Mouse (Mus musculus) left cerebral cortex, postnatal 25 days (tissue): Measurements from ENCODE around the gene Gimap4. TPM values are rescaled to one million over a fixed set of nuclear protein-coding genes. Genes with fewer than 3 reads are reported as not detected.

Source experiments
- DNase-seq, 2 experiments: peaks; one replicate each; pipeline ENCODE4 v3.0.0; 2022; ENCODE audit warnings: low spot score in 2 of 2, mixed read lengths in 1 of 2
- intact Hi-C: fragments of 180-260 bp; cut with DNase I; formaldehyde crosslinking; loops from one replicate; pipeline ENCODE4 v1.15.1; 2025
- total RNA-seq, 2 experiments: library from RNA; stranded (reverse); gene quantifications; 2 replicates each; pipeline ENCODE4 v1.2.3; 2021

Gene Gimap4
- total RNA-seq, 2 experiments from 2014 or later = 0.32 to 0.46 TPM

DNA sequence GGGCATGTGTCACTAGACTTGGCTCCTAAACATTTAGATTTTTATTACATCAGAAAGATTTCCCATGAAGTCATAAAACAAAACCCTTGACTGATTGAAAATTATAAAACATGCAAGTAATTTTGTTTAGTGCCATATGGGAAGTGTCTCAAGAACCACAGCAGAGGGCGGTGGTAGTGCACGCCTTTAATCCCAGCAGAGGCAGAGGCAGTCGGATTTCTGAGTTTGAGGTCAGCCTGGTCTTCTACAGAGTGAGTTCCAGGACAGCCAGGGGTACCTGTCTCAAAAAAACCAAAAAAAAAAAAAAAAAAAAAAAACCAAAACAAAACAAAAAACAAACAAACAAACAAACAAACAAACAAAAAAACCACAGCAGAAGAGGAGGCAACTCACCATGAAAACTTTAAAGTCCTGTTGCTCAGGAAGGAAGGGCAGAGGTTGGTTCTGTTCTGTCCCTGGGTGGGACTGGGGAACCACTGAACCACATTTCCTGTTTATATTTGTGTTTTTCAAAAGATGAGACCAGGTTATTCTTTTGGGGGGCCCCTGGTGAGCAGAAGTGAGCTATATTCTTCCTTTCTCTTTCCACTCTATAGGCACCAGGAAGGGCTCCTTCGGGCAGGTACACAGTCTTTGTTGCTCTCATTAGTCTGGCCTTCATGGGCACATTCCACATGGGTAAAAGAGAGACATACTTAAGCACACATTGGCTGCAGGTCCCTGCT lies 12.6 kb downstream of the Gimap4 start:
- intact Hi-C loops = no loop called here
- no peak for DNase-seq

- intact Hi-C loops = no loop called here
- no peak for DNase-seq
Observed at GRCm38 (mm10) chr6:48697555-48697930, 13.2 kb downstream of the Gimap4 start.

DNA sequence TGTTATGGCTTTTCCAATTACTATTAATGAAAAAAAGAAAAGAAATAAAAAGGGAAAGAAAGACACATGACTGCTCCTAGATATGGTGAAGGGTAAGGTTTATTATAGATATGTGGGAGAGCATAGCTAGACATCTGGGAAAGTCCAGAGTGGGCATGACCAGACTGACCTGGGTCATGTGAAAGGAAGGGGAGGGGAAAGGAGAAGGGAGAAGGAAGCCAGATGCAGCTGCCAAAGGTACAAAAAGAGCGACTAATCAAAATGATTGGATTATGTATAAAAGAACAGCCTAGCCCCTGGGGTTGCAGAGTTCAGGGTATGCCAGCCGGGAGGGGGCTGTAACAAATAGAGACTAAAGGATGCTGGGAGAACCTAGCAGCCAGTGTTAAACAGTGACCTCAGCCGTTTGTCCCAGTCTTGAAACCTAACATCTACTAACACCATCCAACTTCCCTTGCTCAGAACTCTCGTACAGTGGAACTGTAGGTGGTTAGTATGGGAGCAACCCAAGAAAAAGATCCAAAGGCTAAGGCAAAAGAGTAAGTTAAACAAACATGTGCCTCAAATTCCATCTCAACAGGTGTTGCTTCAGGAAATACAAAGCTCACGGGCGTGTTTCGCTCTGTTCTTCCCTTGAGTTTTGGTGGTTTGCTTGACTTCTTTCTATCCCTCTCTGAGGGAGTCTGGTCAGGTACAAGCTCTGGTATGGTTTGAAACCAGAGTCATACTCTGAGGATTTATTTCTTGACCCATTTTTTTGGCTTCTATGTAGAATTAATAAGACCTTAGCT lies 13.9 kb downstream of the Gimap4 start:
- no peak for DNase-seq
- intact Hi-C loops = no loop called here

GRCm38 (mm10) chr6:48698888-48699287 lies 14.5 kb downstream of the Gimap4 start:
- intact Hi-C loops = no loop called here
- DNase-seq = no peak

DNA sequence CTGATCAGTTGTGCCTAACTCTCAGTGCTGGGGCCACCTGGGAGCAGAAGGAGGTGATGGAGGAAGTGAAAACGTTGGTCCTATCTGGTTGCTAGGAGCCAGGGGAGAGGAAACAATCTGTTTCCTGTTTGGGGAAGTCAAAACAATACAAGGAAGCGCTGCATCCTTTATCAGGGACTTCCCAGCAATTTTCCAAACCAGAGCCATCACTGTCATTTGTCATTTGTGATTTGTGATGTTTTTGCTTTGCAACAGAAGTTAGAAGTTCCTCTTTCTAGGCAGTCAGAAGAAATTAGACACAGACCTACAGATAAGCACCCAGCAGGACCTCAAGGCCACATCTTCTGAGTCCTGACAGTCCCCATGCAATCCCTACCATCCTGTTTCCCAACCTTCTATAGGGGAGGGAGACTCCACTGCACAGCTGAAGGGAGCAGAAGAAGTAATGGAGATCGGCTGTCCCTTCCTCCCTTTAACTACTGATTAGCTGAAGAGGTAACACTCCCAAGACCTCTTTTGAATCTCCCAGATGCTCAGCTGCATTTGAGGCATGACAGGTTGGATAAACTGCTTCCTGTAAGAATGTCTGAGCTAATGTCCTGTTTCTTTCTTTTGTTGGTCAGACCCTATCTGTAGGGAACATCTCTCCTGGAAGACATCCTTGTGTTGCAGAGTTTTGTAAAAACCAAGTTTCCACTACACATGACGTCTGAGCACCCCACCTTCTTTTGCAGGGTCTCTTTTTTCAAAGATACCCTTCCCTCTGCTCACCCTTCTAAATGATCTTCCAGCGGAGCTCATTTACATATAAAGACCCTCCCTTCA lies 16.1 kb downstream of the Gimap4 start:
- DNase-seq = no peak
- intact Hi-C loops = no loop called here

- intact Hi-C loops = no loop called here
- no peak for DNase-seq
Observed at GRCm38 (mm10) chr6:48702146-48702545, 17.8 kb downstream of the Gimap4 start.

DNA sequence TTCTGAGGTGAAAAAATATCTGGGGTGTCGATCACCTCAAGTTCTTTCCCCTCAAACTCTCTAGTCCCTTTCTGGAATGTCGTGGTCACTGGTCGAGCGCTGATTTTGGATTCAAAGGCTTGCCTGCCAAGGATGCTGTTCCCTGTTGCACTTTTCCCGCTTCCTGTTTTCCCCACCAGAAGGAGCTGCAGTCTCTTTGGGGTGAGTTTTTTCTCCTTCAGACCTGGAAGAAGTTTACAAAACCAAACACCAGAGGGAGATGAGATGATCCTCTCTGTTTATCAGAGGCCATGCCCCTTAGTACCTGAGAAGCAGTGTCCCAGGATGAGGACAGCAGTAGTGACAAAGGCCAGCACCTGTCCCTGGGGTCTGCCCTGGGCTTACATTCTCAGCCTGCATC lies 18.3 kb downstream of the Gimap4 start:
- no peak for DNase-seq
- intact Hi-C loops = no loop called here

- intact Hi-C loops = no loop called here
- no peak for DNase-seq
Observed at GRCm38 (mm10) chr6:48704146-48704545, 19.8 kb downstream of the Gimap4 start.

DNA sequence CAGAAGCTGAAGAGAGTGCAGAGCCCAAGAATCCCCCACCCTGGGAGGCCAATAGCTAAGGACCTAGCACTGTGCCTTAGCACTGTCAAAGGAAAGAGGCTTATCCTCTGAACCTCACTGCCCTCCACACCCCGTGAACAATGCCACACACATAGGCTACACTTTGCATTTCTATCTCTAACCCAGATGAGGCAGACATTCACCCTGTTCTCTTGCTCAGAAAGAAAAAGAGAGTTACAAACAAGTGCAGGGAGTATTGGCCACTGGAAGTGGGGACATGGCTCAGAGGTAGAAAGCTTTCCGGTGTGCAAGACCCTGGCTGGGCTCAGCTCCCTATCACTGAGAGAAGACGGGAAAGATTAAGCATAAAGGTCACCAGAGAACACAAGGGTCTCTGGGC lies 21.8 kb downstream of the Gimap4 start:
- no peak for DNase-seq
- intact Hi-C loops = no loop called here

DNA sequence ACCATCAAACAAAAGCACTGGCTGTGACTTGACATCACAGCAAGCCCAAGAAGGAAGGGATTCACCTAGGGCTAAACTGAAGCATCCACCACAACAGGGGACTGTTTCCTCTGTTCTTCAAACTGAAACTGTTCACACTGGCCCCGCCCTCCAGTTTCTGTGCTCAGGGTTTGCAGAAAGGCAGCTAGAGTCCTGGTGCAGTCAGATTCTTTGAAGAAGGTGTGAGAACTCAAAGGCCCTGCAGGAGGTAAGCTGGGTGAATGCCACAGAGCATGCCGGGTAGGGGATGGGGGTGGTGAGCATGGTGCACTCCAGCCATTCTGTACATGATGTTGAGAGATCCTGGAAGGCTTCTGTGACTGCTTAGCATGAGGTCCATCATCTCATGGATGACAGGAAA lies 34.1 kb downstream of the Gimap4 start, which contains the start of the genes Gm28053 and Gimap7:
TSS of gene Gm28053 (plus strand) at position 153 of the 400 bp plus-strand sequence.
TSS of gene Gimap7 (plus strand) at position 167 of the 400 bp plus-strand sequence.
- intact Hi-C loops = no loop called here
- no peak for DNase-seq

DNA sequence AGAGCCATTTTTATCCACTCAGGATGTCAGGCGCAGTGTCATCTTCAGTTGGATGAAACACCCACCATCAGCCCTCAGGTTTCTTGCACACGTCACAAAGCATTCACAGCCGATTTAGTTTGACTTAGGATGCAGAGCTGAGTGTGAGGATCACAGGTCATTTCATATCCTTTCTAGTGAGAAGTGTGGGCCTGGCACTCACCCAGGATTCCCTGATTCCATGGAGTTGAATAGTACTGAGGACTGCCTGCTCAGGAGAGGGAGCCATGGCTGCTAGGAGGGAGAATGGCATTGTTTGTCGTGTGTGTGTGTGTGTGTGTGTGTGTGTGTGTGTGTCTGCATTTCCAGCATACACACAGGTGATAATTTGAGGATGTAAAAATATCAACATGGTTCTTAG lies 36.0 kb downstream of the Gimap4 start:
- peak in 1 of 2 experiments; percentile 9 for DNase-seq
- intact Hi-C loops = no loop called here

DNA sequence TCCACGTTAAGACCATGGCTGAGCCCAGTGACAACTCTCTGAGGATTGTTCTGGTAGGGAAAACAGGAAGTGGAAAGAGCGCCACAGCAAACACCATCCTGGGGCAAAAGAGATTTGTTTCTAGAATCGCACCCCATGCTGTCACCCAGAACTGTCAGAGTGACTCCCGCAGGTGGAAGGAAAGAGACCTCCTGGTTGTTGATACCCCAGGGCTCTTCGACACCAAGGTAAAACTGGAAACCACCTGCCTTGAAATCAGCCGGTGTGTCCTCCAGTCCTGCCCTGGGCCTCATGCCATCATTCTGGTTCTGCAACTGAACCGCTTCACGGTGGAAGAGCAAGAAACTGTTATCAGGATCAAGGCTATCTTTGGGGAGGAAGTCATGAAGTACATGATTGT lies 39.1 kb downstream of the Gimap4 start:
- DNase-seq = no peak
- intact Hi-C loops = no loop called here

DNA sequence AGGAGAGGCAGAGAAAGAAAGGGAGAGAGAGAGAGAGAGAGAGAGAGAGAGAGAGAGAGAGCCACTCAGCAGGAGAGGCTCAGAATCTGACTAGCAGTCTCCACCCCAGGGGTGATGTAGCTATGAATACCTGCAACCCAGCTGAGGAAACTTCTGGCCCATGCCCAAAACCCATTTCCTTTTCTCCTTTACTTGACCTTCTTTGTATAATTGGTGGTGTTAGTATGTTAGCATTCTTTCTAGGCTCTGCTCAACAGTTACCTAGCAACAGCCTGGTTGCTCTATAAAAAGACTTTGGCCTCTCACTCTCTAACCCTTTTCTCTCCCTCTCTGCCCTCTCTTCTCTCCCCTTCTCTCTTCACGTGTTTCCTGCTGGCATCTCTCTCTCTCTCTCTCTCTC lies 41.1 kb downstream of the Gimap4 start:
- intact Hi-C loops = no loop called here
- DNase-seq = peak; percentile 3 to 37

GRCm38 (mm10) chr6:48727761-48728160 lies 43.4 kb downstream of the Gimap4 start:
- DNase-seq = no peak
- intact Hi-C loops = no loop called here

DNA sequence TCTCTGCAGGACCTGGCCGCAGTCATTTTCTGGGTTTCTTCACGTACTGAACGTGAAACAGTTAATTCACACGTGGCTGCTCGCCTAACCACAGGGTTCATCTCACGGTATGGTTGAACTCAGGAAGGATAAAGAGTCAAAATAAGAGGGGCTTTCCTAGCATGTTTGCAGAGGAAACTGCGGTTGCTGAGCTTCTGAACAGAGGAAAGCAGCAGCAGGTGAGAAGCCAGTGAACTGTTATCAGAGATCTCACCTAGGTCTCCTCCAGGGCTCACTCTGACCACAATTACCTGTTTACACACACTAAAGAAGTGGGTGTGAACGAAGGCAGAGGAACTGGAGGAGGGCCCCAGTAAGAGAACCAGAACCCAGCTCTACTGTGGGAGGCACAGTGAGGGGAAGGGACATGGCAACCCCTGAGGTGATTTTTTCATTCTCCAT lies 48.5 kb downstream of the Gimap4 start:
- intact Hi-C loops = loop anchor here (5.0 kb wide), 1 partner anchor 51 kb away; the partner anchor contains the start of gene Gimap4
- no peak for DNase-seq

GRCm38 (mm10) chr6:48733660-48734059 lies 49.3 kb downstream of the Gimap4 start:
- intact Hi-C loops = loop anchor here (5.0 kb wide), 1 partner anchor 51 kb away; the partner anchor contains the start of gene Gimap4
- no peak for DNase-seq

- intact Hi-C loops = no loop called here
- DNase-seq = no peak
Observed at GRCm38 (mm10) chr6:48737053-48737452, 52.7 kb downstream of the Gimap4 start.

DNA sequence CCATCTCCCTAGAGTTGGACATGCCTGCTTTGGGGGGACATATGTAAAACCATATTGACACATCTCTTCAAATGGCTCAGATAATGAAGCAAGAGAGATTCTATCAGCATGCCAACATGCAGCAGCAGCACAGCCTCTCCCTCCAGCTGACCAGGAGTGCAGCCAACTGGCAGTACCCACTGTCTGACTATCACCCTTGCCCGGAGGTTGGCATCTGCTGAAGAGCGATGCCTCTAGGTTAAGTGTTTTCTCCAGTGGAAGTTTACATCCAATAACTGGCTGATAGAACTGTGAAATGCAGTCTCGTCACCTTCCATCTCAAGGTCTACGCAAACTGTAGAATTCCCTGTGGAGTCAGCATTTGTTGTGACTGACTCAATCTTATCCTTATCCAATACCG lies 53.3 kb downstream of the Gimap4 start:
- intact Hi-C loops = no loop called here
- DNase-seq = no peak

GRCm38 (mm10) chr6:48738961-48739779 lies 54.8 kb downstream of the Gimap4 start, which contains the start of gene Gimap1:
Gimap1 (plus strand) TSS chr6:48739054.
- no peak for DNase-seq
- intact Hi-C loops = no loop called here
